Mouse (Mus musculus): ENCODE measurements around the gene Kctd18.

GRCm38 (mm10) chr1:57947552-57948347 lies 71.0 kb downstream of the Kctd18 start:
- TF ChIP-seq CTCF (IDR thresholded peaks at IDR 0.05; ENCODE audit: extremely low read depth, insufficient read length, insufficient replicate concordance, low read depth, low read length), result no peak
- TF ChIP-seq POLR2A (IDR thresholded peaks at IDR 0.05; ENCODE audit: low read depth, low read length), result no peak

Data from small intestine, adult 2 months (tissue).